ENCODE assay signal across 18 mouse cellular contexts in the genomic region with DNA sequence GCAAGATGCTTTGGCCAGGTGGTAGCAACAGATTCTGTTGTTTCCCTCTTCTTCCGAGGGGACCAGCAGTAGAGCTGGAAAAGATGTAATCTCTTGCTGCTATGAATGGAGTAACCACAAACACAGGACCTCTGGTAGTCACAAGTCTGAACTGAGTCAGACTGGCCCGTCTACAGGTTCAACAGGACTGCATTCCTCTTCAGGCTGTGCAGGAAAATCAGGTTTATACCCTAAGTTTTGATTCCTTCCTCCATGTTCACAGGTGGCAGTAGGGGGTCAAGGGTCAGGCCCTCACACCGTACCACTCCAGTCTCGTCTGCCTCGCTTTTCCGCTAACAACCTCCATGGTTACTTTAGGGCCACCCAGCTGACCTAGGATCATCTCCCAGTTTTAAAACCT.
A peak's percentile ranks its signal among the peaks of the same experiment; 100 is the strongest.
DNase-seq lines count a peak whose midpoint lies in the region; ATAC-seq lines count a peak whose summit lies in the region.
"Had no signal": no experiment of that assay in that cellular context is flagged by ENCODE, and none has a peak within 500 bp of the region (broad histone marks: within the 10 kb centered on the region; RNA-seq: fewer than 3 reads in every experiment).

No protein-coding gene starts in this region.

- WGBS in embryonic facial prominence, embryonic 10.5 days: 80% methylated on average over 6 of the region's 6 CpGs

- peaks cover 9% of the 10 kb centered on the region; the same call in 1 of the 2 replicates for H3K4me1 ChIP-seq in embryonic facial prominence, embryonic 10.5 days

- no peaks in the 10 kb centered on the region for H3K36me3 ChIP-seq in embryonic facial prominence, embryonic 10.5 days (replicated peaks)
- H3K36me3 ChIP-seq: embryonic facial prominence, embryonic 13.5 days; embryonic facial prominence, embryonic 15.5 days; forebrain, embryonic 10.5 days had no signal

- H3K27me3 ChIP-seq in embryonic facial prominence, embryonic 10.5 days (replicated peaks; ENCODE audit: low read depth, poor library complexity, severe bottlenecking): no peaks in the 10 kb centered on the region
- H3K27me3 ChIP-seq: embryonic facial prominence, embryonic 13.5 days; embryonic facial prominence, embryonic 15.5 days had no signal

- DNase-seq in urinary bladder, postnatal 14 days (ENCODE audit: low spot score): peak; percentile 76
- no peak for DNase-seq in urinary bladder, postnatal 4 days (ENCODE audit: low spot score in 2 of 2)
- peak; percentile 61 to 73 for DNase-seq in urinary bladder, postnatal 36 days (ENCODE audit: low spot score in 2 of 2)
- no peak for DNase-seq in urinary bladder, adult 2 months (ENCODE audit: low spot score)
- DNase-seq in 416B (ENCODE audit: low read depth): peak; percentile 28
- no peak for DNase-seq in embryonic facial prominence, embryonic 10.5 days (ENCODE audit: low spot score)
- DNase-seq: adrenal gland, adult 8-10 months; adrenal gland, postnatal 14 days; adrenal gland, postnatal 36 days; cerebellum, adult 11-12 months; cerebellum, adult 9-10 months had no signal

- H3K27ac ChIP-seq in embryonic facial prominence, embryonic 10.5 days (replicated peaks): no peak overlapping the region
- H3K27ac ChIP-seq: embryonic facial prominence, embryonic 13.5 days; embryonic facial prominence, embryonic 15.5 days; forebrain, embryonic 10.5 days had no signal

- no peaks in the 10 kb centered on the region for H3K9me3 ChIP-seq in embryonic facial prominence, embryonic 10.5 days
- H3K9me3 ChIP-seq: embryonic facial prominence, embryonic 13.5 days; embryonic facial prominence, embryonic 15.5 days; forebrain, embryonic 10.5 days had no signal

- ATAC-seq in activated CD4-positive, CD25-positive, alpha-beta regulatory T cell, adult 4 months: no peak
- ATAC-seq: forebrain, embryonic 14.5 days; forebrain, embryonic 16.5 days had no signal

- no peak overlapping the region for H3K4me3 ChIP-seq in embryonic facial prominence, embryonic 10.5 days
- H3K4me3 ChIP-seq: embryonic facial prominence, embryonic 13.5 days; embryonic facial prominence, embryonic 15.5 days; erythroblast, embryonic 14.5 days; forebrain, embryonic 10.5 days had no signal

Comparison
In these comparisons a context has a peak if more than half of its experiments do, and no peak if none do; other contexts are left out.
1. DNase-seq: peak in urinary bladder, postnatal 14 days (single experiment), urinary bladder, postnatal 36 days (2 of 2) and 416B (single experiment); none in urinary bladder, postnatal 4 days (0 of 2), urinary bladder, adult 2 months (single experiment) and embryonic facial prominence, embryonic 10.5 days (single experiment).